Mouse (Mus musculus): Measurements from ENCODE around the gene Kcnip3. TPM values are rescaled to one million over a fixed set of nuclear protein-coding genes. Genes with fewer than 3 reads are reported as not detected.

The Kcnip3 gene
- polyA plus RNA-seq (2015; fragmentation: Nextera tagmentation; extraction: Ambion mirVana): 3.6 and 4.8 TPM in 2 replicates

- WGBS: 3% methylated on average over 10 of the region's 10 CpGs
- H3K4me3 ChIP-seq: peak within 1 kb of the TSS; percentile 43
- peaks cover 64% of the 10 kb centered on the region for H3K4me1 ChIP-seq (replicated peaks)
- H3K27ac ChIP-seq: peak within 1 kb of the TSS; percentile 82
- peak within 1 kb of the TSS; percentile 76 for H3K9ac ChIP-seq
- no peaks in the 10 kb centered on the region for H3K27me3 ChIP-seq
- peak; percentile 83 for ATAC-seq (ENCODE audit: low FRiP score)
- H3K36me3 ChIP-seq: no peaks in the 10 kb centered on the region
- peak within 1 kb of the TSS; percentile 65 for H3K4me2 ChIP-seq
- H3K9me3 ChIP-seq: no peaks in the 10 kb centered on the region
These were observed at the start of gene Kcnip3 for GRCm38 (mm10) chr2:127522006-127522441. Gene Kcnip3 (minus strand): TSS chr2:127522094.

GRCm38 (mm10) chr2:127559070-127559966 lies 37.4 kb upstream of the Kcnip3 start:
- H3K9ac ChIP-seq: peak overlapping the region; percentile 51; the same call in 1 of the 2 replicates
- H3K9me3 ChIP-seq: no peaks in the 10 kb centered on the region
- WGBS: 9% methylated on average over 18 of the region's 18 CpGs

GRCm38 (mm10) chr2:127551078-127551477 lies 29.2 kb upstream of the Kcnip3 start:
- H3K4me2 ChIP-seq: no peak overlapping the region
- no peaks in the 10 kb centered on the region for H3K9me3 ChIP-seq
- peaks cover 8% of the 10 kb centered on the region; the same call in 1 of the 2 replicates for H3K27me3 ChIP-seq
- no peak overlapping the region for H3K9ac ChIP-seq
- no peak overlapping the region for H3K4me3 ChIP-seq
- ATAC-seq (ENCODE audit: low FRiP score): no peak
- H3K4me1 ChIP-seq (replicated peaks): no peaks in the 10 kb centered on the region
- no peaks in the 10 kb centered on the region for H3K36me3 ChIP-seq
- 63% methylated on average over 5 of the region's 5 CpGs for WGBS
- no peak overlapping the region for H3K27ac ChIP-seq

More at GRCm38 (mm10) chr2:127559070-127559966, 37.4 kb upstream of the Kcnip3 start:
- peak overlapping the region; percentile 50 for H3K4me2 ChIP-seq
- H3K36me3 ChIP-seq: no peaks in the 10 kb centered on the region
- H3K27me3 ChIP-seq: peaks cover 41% of the 10 kb centered on the region
- peak; percentile 99 for ATAC-seq (ENCODE audit: low FRiP score)
- peaks cover 7% of the 10 kb centered on the region; the same call in 1 of the 2 replicates for H3K4me1 ChIP-seq (replicated peaks)
- peak overlapping the region; percentile 36 for H3K4me3 ChIP-seq
- H3K27ac ChIP-seq: no peak overlapping the region

GRCm38 (mm10) chr2:127550446-127550845 lies 28.6 kb upstream of the Kcnip3 start:
- ATAC-seq (ENCODE audit: low FRiP score): no peak
- WGBS: 74% methylated on average over 1 of the region's 1 CpGs

GRCm38 (mm10) chr2:127549711-127550110 lies 27.8 kb upstream of the Kcnip3 start:
- Histone ChIP-seq H3K36me3 (no peaks in the 10 kb centered on the region), H3K27ac (no peak overlapping the region), H3K4me2 (no peak overlapping the region), H3K4me3 (no peak overlapping the region), H3K4me1 (replicated peaks) (no peaks in the 10 kb centered on the region), H3K27me3 (peaks cover 14% of the 10 kb centered on the region; the same call in 1 of the 2 replicates), H3K9ac (no peak overlapping the region), H3K9me3 (no peaks in the 10 kb centered on the region)
- ATAC-seq (ENCODE audit: low FRiP score): no peak

More at GRCm38 (mm10) chr2:127550446-127550845, 28.6 kb upstream of the Kcnip3 start:
- Histone ChIP-seq H3K4me1 (replicated peaks) (no peaks in the 10 kb centered on the region), H3K27me3 (peaks cover 14% of the 10 kb centered on the region; the same call in 1 of the 2 replicates), H3K4me3 (no peak overlapping the region), H3K36me3 (no peaks in the 10 kb centered on the region), H3K9me3 (no peaks in the 10 kb centered on the region), H3K9ac (no peak overlapping the region), H3K4me2 (no peak overlapping the region), H3K27ac (no peak overlapping the region)

GRCm38 (mm10) chr2:127548342-127549074 lies 26.6 kb upstream of the Kcnip3 start:
- Histone ChIP-seq H3K9me3 (no peaks in the 10 kb centered on the region), H3K27ac (no peak overlapping the region), H3K4me1 (replicated peaks) (no peaks in the 10 kb centered on the region), H3K36me3 (no peaks in the 10 kb centered on the region), H3K27me3 (peaks cover 15% of the 10 kb centered on the region; the same call in 1 of the 2 replicates), H3K9ac (no peak overlapping the region), H3K4me2 (no peak overlapping the region), H3K4me3 (no peak overlapping the region)
- ATAC-seq (ENCODE audit: low FRiP score): no peak
- WGBS: 78% methylated on average over 5 of the region's 5 CpGs

GRCm38 (mm10) chr2:127541697-127542096 lies 19.8 kb upstream of the Kcnip3 start:
- H3K4me3 ChIP-seq: no peak overlapping the region
- no peaks in the 10 kb centered on the region for H3K9me3 ChIP-seq
- 82% methylated on average over 2 of the region's 2 CpGs for WGBS
- H3K4me2 ChIP-seq: no peak overlapping the region
- H3K36me3 ChIP-seq: no peaks in the 10 kb centered on the region
- H3K4me1 ChIP-seq (replicated peaks): peaks cover 7% of the 10 kb centered on the region; the same call in 1 of the 2 replicates
- ATAC-seq (ENCODE audit: low FRiP score): no peak
- H3K27me3 ChIP-seq: peaks cover 74% of the 10 kb centered on the region
- no peak overlapping the region for H3K9ac ChIP-seq
- H3K27ac ChIP-seq: no peak overlapping the region

- no peak for ATAC-seq (ENCODE audit: low FRiP score)
- 3% methylated on average over 29 of the region's 29 CpGs for WGBS
- Histone ChIP-seq H3K9me3 (no peaks in the 10 kb centered on the region), H3K27me3 (peaks cover 79% of the 10 kb centered on the region), H3K4me1 (replicated peaks) (peaks cover 7% of the 10 kb centered on the region; the same call in 1 of the 2 replicates), H3K27ac (no peak within 1 kb of the TSS), H3K4me3 (peak within 1 kb of the TSS; percentile 21; the same call in 1 of the 2 replicates), H3K36me3 (no peaks in the 10 kb centered on the region), H3K9ac (peak within 1 kb of the TSS; percentile 44; the same call in 1 of the 2 replicates), H3K4me2 (peak within 1 kb of the TSS; percentile 41)
These were observed 19.3 kb upstream of the Kcnip3 start, which contains the start of gene Prom2 for GRCm38 (mm10) chr2:127541185-127541584. Gene Prom2 (minus strand): TSS chr2:127541467.

- no peak for ATAC-seq (ENCODE audit: low FRiP score)
- Histone ChIP-seq H3K4me1 (replicated peaks) (peaks cover 7% of the 10 kb centered on the region; the same call in 1 of the 2 replicates), H3K9ac (no peak overlapping the region), H3K4me3 (no peak overlapping the region), H3K4me2 (no peak overlapping the region), H3K27ac (no peak overlapping the region), H3K36me3 (no peaks in the 10 kb centered on the region), H3K9me3 (no peaks in the 10 kb centered on the region), H3K27me3 (peaks cover 82% of the 10 kb centered on the region)
- WGBS: 34% methylated on average over 4 of the region's 4 CpGs
These were observed 17.6 kb upstream of the Kcnip3 start for GRCm38 (mm10) chr2:127539494-127539893.

GRCm38 (mm10) chr2:127537548-127537947 lies 15.7 kb upstream of the Kcnip3 start:
- H3K4me2 ChIP-seq: no peak overlapping the region
- WGBS: 72% methylated on average over 3 of the region's 3 CpGs
- H3K9ac ChIP-seq: no peak overlapping the region
- H3K27me3 ChIP-seq: peaks cover 75% of the 10 kb centered on the region
- H3K9me3 ChIP-seq: no peaks in the 10 kb centered on the region
- H3K27ac ChIP-seq: no peak overlapping the region
- H3K36me3 ChIP-seq: no peaks in the 10 kb centered on the region
- H3K4me3 ChIP-seq: no peak overlapping the region
- no peak for ATAC-seq (ENCODE audit: low FRiP score)
- H3K4me1 ChIP-seq (replicated peaks): peaks cover 7% of the 10 kb centered on the region; the same call in 1 of the 2 replicates

- Histone ChIP-seq H3K27ac (no peak overlapping the region), H3K9ac (no peak overlapping the region), H3K4me2 (no peak overlapping the region), H3K36me3 (no peaks in the 10 kb centered on the region), H3K27me3 (peaks cover 66% of the 10 kb centered on the region), H3K4me1 (replicated peaks) (no peaks in the 10 kb centered on the region), H3K4me3 (no peak overlapping the region), H3K9me3 (no peaks in the 10 kb centered on the region)
- 81% methylated on average over 9 of the region's 9 CpGs for WGBS
- no peak for ATAC-seq (ENCODE audit: low FRiP score)
These were observed 13.5 kb upstream of the Kcnip3 start for GRCm38 (mm10) chr2:127535363-127535762.

- no peak overlapping the region for H3K27ac ChIP-seq
- 14% methylated on average over 9 of the region's 9 CpGs for WGBS
- peaks cover 43% of the 10 kb centered on the region for H3K27me3 ChIP-seq
- ATAC-seq (ENCODE audit: low FRiP score): no peak
- H3K4me2 ChIP-seq: no peak overlapping the region
- H3K36me3 ChIP-seq: no peaks in the 10 kb centered on the region
- H3K9ac ChIP-seq: no peak overlapping the region
- no peak overlapping the region for H3K4me3 ChIP-seq
- H3K9me3 ChIP-seq: no peaks in the 10 kb centered on the region
- no peaks in the 10 kb centered on the region for H3K4me1 ChIP-seq (replicated peaks)
These were observed 10.5 kb upstream of the Kcnip3 start for GRCm38 (mm10) chr2:127532379-127532778.

Measured in hindbrain, embryonic 13.5 days (tissue).